Mouse (Mus musculus): ENCODE results near the gene Dhdds.
A peak's percentile ranks its signal among the peaks of the same experiment; 100 is the strongest.

GRCm38 (mm10) chr4:133931349-133931748 is 69.4 kb downstream of the Dhdds start:
- TF ChIP-seq CTCF (conservative IDR thresholded peaks at IDR 0.05; ENCODE audit: insufficient read depth, insufficient read length, low read depth, low read length) = peak; percentile 41
- TF ChIP-seq POLR2A (IDR thresholded peaks at IDR 0.05; ENCODE audit: low read depth, low read length) = no peak

Data from kidney, adult 2 months (tissue).